Mouse (Mus musculus): ENCODE measurements around the gene Emx1.
"Not testable (repeated sequence)": the region's sequence is repeated elsewhere in the genome, so short reads cannot be mapped to it uniquely, and the experiment has no call there.

Emx1 gene

DNA sequence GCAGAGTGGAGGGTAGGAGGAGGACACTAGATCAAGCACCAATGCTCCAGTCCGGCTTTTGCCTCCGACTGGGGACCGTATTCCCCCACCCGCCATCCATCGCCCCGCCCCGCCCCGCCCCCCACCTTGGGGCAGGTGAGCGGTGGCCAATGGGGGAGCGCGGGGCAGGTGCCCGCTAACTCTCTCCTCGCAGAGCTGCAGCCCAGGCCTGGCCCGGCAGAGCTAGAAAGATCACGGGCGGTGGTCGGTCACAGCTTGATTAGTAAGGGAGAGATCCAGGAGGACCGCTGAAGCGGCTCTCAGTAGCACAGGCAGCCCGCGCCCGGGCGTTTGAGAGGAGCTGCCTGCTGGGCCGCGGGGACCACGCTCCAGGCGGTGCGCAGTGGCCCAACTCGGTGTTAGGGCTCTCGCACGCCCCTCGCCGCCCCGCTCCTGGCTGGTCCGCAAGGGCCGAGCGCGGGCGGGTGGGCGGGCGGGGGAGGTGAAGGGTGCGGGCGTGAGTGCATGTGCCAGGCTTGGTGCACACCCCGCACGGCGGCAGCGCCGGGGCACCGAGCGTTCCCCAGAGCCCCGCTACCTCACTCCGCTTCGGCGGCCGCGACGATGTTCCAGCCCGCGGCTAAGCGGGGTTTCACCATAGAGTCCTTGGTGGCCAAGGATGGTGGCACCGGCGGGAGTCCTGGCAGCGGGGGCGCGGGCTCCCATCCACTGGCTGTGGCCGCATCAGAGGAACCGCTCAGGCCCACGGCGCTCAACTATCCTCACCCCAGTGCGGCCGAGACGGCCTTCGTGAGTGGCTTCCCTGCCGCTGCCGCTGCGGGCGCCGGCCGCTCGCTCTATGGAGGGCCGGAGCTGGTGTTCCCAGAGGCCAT, at the start of gene Emx1:
Emx1 (plus strand) TSS at position 99 of the 872 bp plus-strand sequence.
- DNase-seq: no peak

DNA sequence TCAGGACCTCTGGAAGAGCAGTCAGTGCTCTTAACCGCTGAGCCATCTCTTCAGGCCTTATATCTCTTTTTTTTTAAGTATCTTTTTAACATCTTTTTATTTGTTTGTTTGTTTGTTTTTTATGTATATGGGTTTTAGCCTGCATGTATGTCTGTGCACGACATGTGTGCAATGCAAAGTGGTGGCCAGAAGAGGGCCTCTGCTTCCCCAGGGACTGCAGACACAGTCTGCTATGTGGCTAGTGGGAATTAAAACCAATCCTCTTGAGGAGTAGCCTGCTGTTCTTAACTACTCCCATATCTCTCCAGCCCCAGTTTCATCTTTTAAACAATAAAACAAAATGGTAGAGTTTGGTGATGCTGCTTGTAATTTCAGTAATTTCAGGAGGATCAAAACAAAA, 47.7 kb upstream of the Emx1 start:
- DNase-seq: no peak

DNA sequence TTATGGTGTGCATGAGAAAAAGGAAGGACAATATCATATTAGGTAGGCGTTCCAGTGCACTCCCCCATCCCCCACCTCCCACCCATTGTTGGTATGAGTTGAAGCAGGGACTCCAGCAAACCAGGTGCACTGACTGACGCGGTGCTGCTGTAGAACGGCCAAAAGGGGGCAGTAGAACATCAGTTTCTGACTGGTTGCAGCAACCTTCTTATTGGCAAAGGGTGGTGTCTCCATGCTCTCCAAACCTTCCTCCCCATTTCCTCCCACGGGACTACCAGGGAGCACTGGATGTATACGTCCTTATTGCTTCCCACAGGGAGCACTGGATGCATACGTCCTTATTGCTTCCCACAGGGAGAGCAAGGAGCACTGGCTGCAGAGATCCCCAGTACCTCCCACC, 46.2 kb upstream of the Emx1 start:
- DNase-seq: peak; percentile 22

GRCm38 (mm10) chr6:85144466-85144865, 42.8 kb upstream of the Emx1 start:
- no peak for DNase-seq

- DNase-seq: no peak
Observed at GRCm38 (mm10) chr6:85147636-85148035, 39.6 kb upstream of the Emx1 start.

DNA sequence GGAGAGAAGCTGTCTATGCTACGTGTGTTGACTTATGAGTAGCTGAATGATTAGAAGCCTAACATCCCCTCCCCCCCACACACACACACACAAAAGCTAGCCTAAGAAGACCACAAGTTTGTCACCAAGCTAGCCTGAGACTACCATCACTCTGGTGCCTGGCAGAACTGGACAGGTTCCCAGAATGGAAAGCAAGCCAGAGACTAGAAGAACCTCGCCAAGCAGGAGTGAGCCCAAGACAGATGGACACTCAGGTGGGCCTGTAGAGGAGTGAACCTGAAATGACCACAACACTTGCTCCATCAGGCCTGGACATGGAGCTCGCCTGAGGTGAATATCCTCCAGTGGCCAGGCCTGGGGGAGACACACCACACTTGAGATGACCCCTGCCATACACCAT, 36.9 kb upstream of the Emx1 start:
- peak; percentile 35 for DNase-seq

- DNase-seq: peak; percentile 68
Observed at GRCm38 (mm10) chr6:85153970-85154540, 33.2 kb upstream of the Emx1 start.

DNA sequence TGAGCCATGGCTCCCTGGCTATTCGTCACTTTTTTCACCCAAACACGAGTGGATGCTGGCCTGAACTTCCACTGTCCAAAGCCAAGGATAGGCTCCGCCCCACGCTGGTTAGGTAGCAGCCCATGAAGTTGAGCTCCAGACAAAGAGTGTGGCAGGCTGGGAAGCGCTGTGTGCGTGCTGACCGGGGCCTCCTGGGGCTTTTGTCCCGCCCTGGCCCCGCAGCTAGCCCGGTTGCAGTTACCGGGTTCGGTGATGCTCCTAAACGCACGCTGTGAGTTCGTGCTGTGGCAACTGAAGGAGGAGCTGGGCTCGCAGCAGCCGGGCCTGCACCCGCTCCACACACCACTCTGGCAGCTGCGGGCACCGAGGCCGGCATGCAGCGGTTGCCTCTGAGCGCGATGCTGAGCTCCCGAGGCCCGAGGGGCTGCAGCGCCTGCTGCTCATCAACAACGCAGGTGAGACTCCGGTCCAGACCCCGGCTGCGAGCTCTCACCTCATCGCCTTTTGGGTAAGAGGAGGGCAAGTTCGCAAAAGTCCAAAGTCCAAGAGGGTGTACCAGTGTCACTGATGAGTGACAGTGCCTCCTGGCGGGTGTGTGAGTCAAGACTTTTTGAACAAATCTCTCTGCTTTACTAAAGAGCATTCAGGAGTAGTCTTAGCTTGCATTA, 32.2 kb upstream of the Emx1 start:
- DNase-seq: no peak

GRCm38 (mm10) chr6:85156551-85156950, 30.7 kb upstream of the Emx1 start:
- not testable (repeated sequence) for DNase-seq

DNA sequence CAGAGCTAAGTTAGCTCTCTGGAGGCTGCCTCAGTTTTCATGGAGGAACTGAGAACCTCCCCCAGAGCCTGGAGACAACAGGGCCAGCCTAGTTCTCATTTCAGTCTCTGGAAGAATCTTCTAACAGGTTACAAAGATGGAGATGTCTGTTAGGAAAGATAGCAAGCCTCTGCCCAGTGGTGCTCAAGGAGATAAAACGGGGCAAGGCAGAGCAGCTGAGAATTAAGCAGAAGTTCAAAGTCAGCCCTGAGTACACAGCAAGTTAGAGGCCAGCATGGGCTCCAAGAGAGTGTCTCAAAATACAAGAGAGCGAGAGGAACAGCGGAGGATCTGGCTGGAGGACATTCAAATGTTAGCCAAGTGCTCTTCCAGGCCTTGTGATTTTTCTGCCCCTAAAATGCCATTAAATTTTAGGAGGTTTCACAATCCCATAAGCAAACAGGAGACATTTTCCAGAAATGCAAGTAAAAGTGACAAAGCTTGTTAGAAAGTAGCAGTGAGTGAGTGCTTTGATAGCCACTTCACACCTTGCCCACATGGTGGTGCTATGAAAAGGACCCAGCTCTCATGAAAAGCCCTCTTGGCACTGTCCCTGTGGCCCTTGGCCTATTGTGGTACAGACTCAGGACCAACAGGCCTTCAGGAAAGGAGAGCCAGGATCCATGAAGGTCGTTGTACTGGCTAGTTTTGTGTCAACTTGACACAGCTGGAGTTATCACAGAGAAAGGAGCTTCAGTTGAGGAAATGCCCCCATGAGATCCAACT, 29.0 kb upstream of the Emx1 start:
- not testable (repeated sequence) for DNase-seq

GRCm38 (mm10) chr6:85159092-85159760, 28.0 kb upstream of the Emx1 start:
- peak; percentile 37 for DNase-seq

GRCm38 (mm10) chr6:85160201-85160923, 26.9 kb upstream of the Emx1 start:
- DNase-seq: peak; percentile 42

GRCm38 (mm10) chr6:85165440-85165921, 21.8 kb upstream of the Emx1 start:
- no peak for DNase-seq

GRCm38 (mm10) chr6:85179569-85179968, 7.7 kb upstream of the Emx1 start:
- DNase-seq: no peak

GRCm38 (mm10) chr6:85180036-85180435, 7.2 kb upstream of the Emx1 start:
- DNase-seq: no peak

DNA sequence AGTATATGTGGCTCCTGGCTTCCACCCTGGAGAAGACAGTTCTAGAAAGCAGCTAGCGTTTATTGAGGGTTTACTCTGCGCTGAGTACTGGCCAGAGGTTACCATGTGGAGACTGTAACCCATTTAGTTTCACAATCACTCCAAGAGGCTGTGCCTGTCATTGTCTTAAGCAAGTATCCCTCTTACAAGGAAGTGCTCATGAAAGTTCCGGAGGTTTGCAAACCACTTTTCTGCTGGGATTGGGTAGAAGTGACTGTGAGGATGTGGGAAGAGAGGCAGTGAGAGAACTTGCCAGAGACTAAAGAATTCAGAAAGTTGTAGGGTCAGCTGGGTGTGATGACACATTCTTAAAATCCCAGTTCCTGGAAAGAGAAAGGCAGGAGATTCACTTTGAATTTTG, 3.3 kb upstream of the Emx1 start:
- no peak for DNase-seq

- no peak for DNase-seq
Observed at GRCm38 (mm10) chr6:85186033-85186743, 1.1 kb upstream of the Emx1 start.

GRCm38 (mm10) chr6:85186744-85187059, 536 bp upstream of the Emx1 start:
- DNase-seq: no peak

GRCm38 (mm10) chr6:85188256-85189110, 1.2 kb downstream of the Emx1 start:
- no peak for DNase-seq

GRCm38 (mm10) chr6:85189361-85189760, 2.1 kb downstream of the Emx1 start:
- no peak for DNase-seq
